Mouse (Mus musculus): Measurements from ENCODE around the gene Bbc3. TPM values are rescaled to one million over a fixed set of nuclear protein-coding genes. Genes with fewer than 3 reads are reported as not detected.

Gene Bbc3
- polyA plus RNA-seq, 1 experiment from 2014 or later = 6.4 TPM

DNA sequence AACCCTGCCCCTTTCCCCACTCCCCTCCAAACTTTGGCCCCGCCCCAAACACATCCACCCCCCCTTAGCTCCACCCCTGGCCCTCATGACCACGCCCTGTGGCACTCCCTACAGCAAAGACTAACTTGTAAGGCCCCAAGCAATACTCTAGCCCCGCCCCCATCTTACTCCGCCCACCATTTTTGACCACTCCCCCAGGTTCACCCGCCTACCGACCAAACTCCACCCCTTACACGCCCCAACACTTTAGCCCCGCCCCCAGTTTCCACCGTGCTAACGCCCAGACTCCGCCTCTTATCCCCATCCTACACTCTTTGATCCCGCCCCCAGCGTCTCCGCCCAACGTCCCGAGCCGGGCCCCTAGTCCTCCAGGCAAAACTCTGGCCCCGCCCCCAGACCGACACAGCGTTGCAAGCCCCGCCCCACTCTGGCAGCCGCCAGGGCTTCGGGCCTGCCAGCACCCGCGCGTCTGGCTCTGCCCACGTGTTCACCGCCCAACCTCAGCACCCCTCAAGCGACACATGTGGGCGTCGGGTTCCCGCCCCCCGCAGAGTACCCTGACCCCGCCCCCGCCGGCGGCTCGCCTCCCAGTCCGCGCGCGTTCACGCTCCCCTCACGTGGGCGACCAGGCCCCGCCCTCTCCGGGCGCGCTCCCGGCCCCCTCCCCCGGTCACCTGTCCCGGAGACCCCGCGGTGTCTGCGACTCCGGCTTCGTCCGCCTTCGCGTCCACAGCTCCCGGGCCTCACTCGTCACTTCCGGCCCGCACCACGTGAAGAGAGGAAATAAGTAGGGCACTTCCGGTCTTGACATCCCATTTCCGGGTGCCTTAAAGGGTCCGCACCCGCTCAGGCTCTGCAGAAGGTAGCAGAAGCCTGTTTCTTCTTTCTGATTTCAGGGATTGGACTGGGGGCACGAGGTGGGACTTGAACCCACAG lies 21.9 kb upstream of the Bbc3 start, which contains the start of gene Ccdc9:
Gene Ccdc9, minus strand, starts transcription at position 770 of the 936 bp plus-strand sequence.
- ATAC-seq (ENCODE audit: low FRiP score) = peak; percentile 93
- peak within 1 kb of the TSS; percentile 51 for H3K4me2 ChIP-seq (replicated peaks; ENCODE audit: low read depth, low read length)
- under 1% methylated on average over 59 of the region's 70 CpGs for WGBS

DNA sequence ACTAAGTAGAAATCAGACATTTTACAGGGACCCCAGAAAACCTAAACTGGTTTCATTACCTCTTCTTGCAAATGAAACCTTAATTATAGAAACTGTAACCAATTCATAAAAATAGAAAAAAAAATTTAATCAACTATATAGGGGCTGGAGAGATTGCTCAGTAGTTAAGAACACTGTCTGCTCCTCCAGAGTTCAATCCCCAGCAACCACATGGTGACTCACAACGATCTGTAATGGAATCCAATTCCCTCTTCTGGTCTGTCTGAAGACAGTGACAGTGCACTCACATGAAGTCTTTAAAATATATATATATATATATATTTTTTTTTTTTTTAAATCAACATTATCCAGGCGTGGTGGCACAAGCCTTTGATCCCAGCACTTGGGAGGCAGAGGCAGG lies 21.2 kb upstream of the Bbc3 start:
- no peak for ATAC-seq (ENCODE audit: low FRiP score)

More for the DNA sequence above, 21.9 kb upstream of the Bbc3 start, which contains the start of gene Ccdc9:
- DNase-seq (ENCODE audit: low spot score) = peak; percentile 99
- Histone ChIP-seq H3K9me3 (ENCODE audit: control insufficient read depth, low read length) (no peaks in the 10 kb centered on the region), H3K27ac (ENCODE audit: low read depth, low read length) (peak within 1 kb of the TSS; percentile 91), H3K4me3 (ENCODE audit: low read depth, low read length) (peak within 1 kb of the TSS; percentile 72), H3K9ac (ENCODE audit: low read depth, low read length) (peak within 1 kb of the TSS; percentile 73), H3K36me3 (ENCODE audit: control insufficient read depth, insufficient read depth, low read length) (0 out of 2 replicates have a peak, but pooled peaks cover 4% of the 10 kb centered on the region), H3K27me3 (ENCODE audit: control insufficient read depth, insufficient read depth, low read length) (no peaks in the 10 kb centered on the region), H3K4me1 (replicated peaks; ENCODE audit: control insufficient read depth, insufficient read depth, low read length) (no peaks in the 10 kb centered on the region; the same call in 1 of the 2 replicates)

DNA sequence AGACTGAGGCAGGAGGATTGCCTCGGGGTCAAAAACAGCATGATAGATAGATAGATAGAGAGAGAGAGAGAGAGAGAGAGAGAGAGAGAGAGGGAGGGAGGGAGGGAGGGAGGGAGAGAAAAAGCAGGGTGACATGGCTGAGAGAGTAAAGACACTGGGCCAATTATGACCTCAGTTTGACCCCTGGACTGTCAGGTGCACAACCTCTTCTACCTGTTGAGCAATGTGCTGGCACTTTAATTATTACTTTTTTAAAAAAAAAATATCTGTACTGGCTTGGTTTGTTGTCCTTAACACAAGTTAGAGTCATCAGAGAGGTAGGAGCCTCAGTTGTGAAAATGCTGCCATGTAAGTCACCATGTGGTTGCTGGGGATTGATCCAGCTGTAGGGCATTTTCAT lies 20.4 kb upstream of the Bbc3 start:
- no peak overlapping the region for H3K9ac ChIP-seq (ENCODE audit: low read depth, low read length)
- H3K4me2 ChIP-seq (replicated peaks; ENCODE audit: low read depth, low read length) = no peak overlapping the region
- no peak overlapping the region for H3K27ac ChIP-seq (ENCODE audit: low read depth, low read length)
- 65% methylated on average over 1 of the region's 1 CpGs for WGBS
- H3K4me3 ChIP-seq (ENCODE audit: low read depth, low read length) = no peak overlapping the region
- DNase-seq (ENCODE audit: low spot score) = no peak
- no peak for ATAC-seq (ENCODE audit: low FRiP score)
- no peaks in the 10 kb centered on the region for H3K27me3 ChIP-seq (ENCODE audit: control insufficient read depth, insufficient read depth, low read length)
- no peaks in the 10 kb centered on the region; the same call in 1 of the 2 replicates for H3K4me1 ChIP-seq (replicated peaks; ENCODE audit: control insufficient read depth, insufficient read depth, low read length)
- 0 out of 2 replicates have a peak, but pooled peaks cover 4% of the 10 kb centered on the region for H3K36me3 ChIP-seq (ENCODE audit: control insufficient read depth, insufficient read depth, low read length)
- H3K9me3 ChIP-seq (ENCODE audit: control insufficient read depth, low read length) = no peaks in the 10 kb centered on the region

More for the DNA sequence above, 21.2 kb upstream of the Bbc3 start:
- H3K9me3 ChIP-seq (ENCODE audit: control insufficient read depth, low read length) = no peaks in the 10 kb centered on the region
- 0 out of 2 replicates have a peak, but pooled peaks cover 4% of the 10 kb centered on the region for H3K36me3 ChIP-seq (ENCODE audit: control insufficient read depth, insufficient read depth, low read length)
- peak overlapping the region; percentile 72 for H3K4me3 ChIP-seq (ENCODE audit: low read depth, low read length)
- 0 out of 2 replicates have a peak overlapping the region, but pooled peaks have one; percentile 73 for H3K9ac ChIP-seq (ENCODE audit: low read depth, low read length)
- no peaks in the 10 kb centered on the region; the same call in 1 of the 2 replicates for H3K4me1 ChIP-seq (replicated peaks; ENCODE audit: control insufficient read depth, insufficient read depth, low read length)
- no peak overlapping the region for H3K27ac ChIP-seq (ENCODE audit: low read depth, low read length)
- WGBS = 85% methylated on average over 2 of the region's 2 CpGs
- DNase-seq (ENCODE audit: low spot score) = no peak
- no peaks in the 10 kb centered on the region for H3K27me3 ChIP-seq (ENCODE audit: control insufficient read depth, insufficient read depth, low read length)
- H3K4me2 ChIP-seq (replicated peaks; ENCODE audit: low read depth, low read length) = peak overlapping the region; percentile 51

DNA sequence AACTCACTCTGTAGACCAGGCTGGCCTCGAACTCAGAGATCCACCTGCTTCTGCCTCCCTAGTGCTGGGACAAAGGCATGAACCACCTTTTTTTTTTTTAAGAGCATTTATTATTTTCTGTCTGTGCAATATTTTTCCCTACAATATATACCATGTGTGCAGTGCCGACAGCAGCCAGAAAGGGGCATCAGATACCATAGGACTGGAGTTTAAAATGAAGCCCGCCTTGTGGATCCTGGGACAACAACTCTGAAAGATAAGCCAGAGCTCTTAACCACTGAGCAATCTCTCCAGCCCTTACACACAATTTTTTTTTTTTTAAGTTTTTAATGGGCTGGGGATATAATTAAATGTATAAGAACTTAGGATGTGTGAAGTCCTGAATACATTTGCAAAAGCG lies 13.8 kb upstream of the Bbc3 start:
- no peak overlapping the region for H3K4me3 ChIP-seq (ENCODE audit: low read depth, low read length)
- H3K9ac ChIP-seq (ENCODE audit: low read depth, low read length) = no peak overlapping the region
- no peaks in the 10 kb centered on the region for H3K36me3 ChIP-seq (ENCODE audit: control insufficient read depth, insufficient read depth, low read length)
- H3K4me1 ChIP-seq (replicated peaks; ENCODE audit: control insufficient read depth, insufficient read depth, low read length) = peaks cover 6% of the 10 kb centered on the region
- no peaks in the 10 kb centered on the region for H3K27me3 ChIP-seq (ENCODE audit: control insufficient read depth, insufficient read depth, low read length)
- DNase-seq (ENCODE audit: low spot score) = peak; percentile 47
- WGBS = 33% methylated on average over 4 of the region's 4 CpGs
- no peak overlapping the region; the same call in 1 of the 2 replicates for H3K4me2 ChIP-seq (replicated peaks; ENCODE audit: low read depth, low read length)
- H3K9me3 ChIP-seq (ENCODE audit: control insufficient read depth, low read length) = no peaks in the 10 kb centered on the region
- H3K27ac ChIP-seq (ENCODE audit: low read depth, low read length) = no peak overlapping the region
- ATAC-seq (ENCODE audit: low FRiP score) = no peak

DNA sequence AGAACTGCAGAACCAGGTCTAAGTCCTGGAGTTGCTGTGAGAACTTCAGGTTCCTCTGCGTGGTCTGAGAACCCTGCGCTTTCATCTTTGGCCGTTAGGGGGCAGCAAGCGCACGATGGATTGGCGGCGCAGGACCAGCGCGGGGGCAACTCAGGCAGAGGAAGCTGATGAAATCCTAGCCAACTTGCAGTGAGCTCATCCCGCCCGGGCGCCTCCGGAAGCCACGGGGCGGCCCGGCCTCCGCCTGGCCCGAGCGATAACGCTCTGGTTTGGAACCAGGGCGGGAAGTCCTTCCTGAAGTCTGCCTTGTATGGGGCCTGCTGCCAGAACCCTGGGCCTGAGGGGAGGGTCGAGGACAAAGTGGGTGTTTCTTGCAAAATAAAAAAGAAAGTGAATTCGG lies 13.4 kb upstream of the Bbc3 start:
- Histone ChIP-seq H3K4me1 (replicated peaks; ENCODE audit: control insufficient read depth, insufficient read depth, low read length) (peaks cover 6% of the 10 kb centered on the region), H3K4me3 (ENCODE audit: low read depth, low read length) (peak overlapping the region; percentile 29), H3K36me3 (ENCODE audit: control insufficient read depth, insufficient read depth, low read length) (no peaks in the 10 kb centered on the region), H3K27ac (ENCODE audit: low read depth, low read length) (peak overlapping the region; percentile 68), H3K9ac (ENCODE audit: low read depth, low read length) (peak overlapping the region; percentile 25; the same call in 1 of the 2 replicates), H3K9me3 (ENCODE audit: control insufficient read depth, low read length) (no peaks in the 10 kb centered on the region), H3K4me2 (replicated peaks; ENCODE audit: low read depth, low read length) (peak overlapping the region; percentile 47), H3K27me3 (ENCODE audit: control insufficient read depth, insufficient read depth, low read length) (no peaks in the 10 kb centered on the region)
- under 1% methylated on average over 23 of the region's 23 CpGs for WGBS
- peak; percentile 98 for DNase-seq (ENCODE audit: low spot score)
- peak; percentile 76 for ATAC-seq (ENCODE audit: low FRiP score)

DNA sequence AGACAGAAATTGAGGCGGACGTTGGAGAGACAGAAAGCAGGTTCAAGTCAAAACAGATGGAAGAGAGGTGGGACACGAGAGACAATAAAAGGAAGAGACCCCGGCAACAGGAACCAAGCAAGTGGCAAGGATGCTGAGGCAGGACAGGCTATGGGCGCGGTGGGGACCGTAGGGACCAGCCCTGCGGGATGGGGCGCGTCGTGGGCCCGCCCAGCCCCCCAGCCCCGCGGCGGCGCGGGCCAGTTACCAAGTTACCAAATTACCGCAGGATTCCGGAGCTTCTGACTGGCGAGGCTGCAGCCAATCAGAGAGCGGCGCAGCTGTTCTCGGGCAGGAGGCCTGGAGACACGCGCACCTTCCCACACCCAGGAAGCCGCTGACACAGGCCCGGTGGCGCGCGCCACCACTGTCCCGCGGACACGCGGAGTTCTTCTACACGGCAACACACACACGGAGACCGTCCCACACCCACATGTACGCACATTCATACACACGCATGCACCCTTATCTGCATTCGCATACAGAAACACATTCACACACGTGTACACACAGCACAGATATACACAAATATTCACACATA lies 12.8 kb upstream of the Bbc3 start:
- DNase-seq (ENCODE audit: low spot score) (peak; percentile 76), ATAC-seq (ENCODE audit: low FRiP score) (peak; percentile 50)
- Histone ChIP-seq H3K27me3 (ENCODE audit: control insufficient read depth, insufficient read depth, low read length) (no peaks in the 10 kb centered on the region), H3K9ac (ENCODE audit: low read depth, low read length) (peak overlapping the region; percentile 25; the same call in 1 of the 2 replicates), H3K4me2 (replicated peaks; ENCODE audit: low read depth, low read length) (peak overlapping the region; percentile 47), H3K4me1 (replicated peaks; ENCODE audit: control insufficient read depth, insufficient read depth, low read length) (peaks cover 6% of the 10 kb centered on the region), H3K4me3 (ENCODE audit: low read depth, low read length) (peak overlapping the region; percentile 29), H3K36me3 (ENCODE audit: control insufficient read depth, insufficient read depth, low read length) (no peaks in the 10 kb centered on the region), H3K9me3 (ENCODE audit: control insufficient read depth, low read length) (no peaks in the 10 kb centered on the region), H3K27ac (ENCODE audit: low read depth, low read length) (peak overlapping the region; percentile 68)
- 2% methylated on average over 41 of the region's 41 CpGs for WGBS

DNA sequence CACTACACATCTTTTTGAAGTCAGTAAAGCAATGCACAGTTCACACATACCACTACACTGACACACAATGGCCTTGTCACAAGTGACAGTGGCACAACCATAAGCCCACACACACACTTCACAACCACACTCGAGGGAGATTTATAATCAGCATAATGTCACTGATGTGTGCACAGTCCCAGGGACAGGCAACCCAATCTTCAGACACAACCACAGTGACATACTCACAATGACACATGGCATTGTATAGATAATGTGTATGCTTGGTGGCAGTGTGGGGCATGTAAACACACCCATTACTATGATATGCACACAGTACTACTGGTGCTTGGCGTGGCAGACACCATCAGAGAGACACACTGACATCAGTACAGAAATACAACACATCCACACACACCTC lies 12.0 kb upstream of the Bbc3 start:
- no peak overlapping the region for H3K27ac ChIP-seq (ENCODE audit: low read depth, low read length)
- no peak for ATAC-seq (ENCODE audit: low FRiP score)

DNA sequence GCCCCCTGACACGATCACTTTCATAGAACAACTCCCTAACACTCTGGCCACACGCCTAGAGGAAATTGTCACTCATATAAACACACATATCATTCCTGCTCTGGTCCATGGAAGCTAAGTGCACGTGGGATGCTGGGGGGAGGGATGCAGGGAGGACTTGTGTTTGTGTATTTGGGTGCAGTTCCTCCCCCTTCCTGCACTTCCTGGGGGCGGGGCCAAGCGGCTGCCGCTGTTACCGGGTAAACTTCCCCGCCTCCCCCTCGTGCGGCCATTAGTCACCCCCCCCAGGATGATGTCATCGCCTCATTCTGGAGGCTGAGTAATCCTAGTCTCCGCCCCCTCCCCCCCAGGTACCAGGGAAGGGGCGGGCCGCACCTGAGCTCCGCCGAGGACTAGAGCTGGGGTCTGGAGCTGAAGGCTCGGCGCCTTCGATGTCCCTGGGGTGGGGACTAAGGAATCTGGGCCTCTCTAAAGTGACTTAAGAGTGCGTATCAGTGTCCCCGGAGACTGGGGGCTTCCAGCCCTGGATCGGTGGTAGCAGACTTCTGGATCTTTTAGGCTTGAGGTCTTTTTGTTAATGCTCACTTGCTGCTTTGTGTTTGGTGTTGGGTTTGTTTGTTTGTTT lies 11.3 kb upstream of the Bbc3 start:
- ATAC-seq (ENCODE audit: low FRiP score) (no peak), DNase-seq (ENCODE audit: low spot score) (peak; percentile 88)
- Histone ChIP-seq H3K4me2 (replicated peaks; ENCODE audit: low read depth, low read length) (peak overlapping the region; percentile 54), H3K36me3 (ENCODE audit: control insufficient read depth, insufficient read depth, low read length) (no peaks in the 10 kb centered on the region), H3K9ac (ENCODE audit: low read depth, low read length) (0 out of 2 replicates have a peak overlapping the region, but pooled peaks have one; percentile 23), H3K4me3 (ENCODE audit: low read depth, low read length) (peak overlapping the region; percentile 27; the same call in 1 of the 2 replicates), H3K9me3 (ENCODE audit: control insufficient read depth, low read length) (no peaks in the 10 kb centered on the region), H3K4me1 (replicated peaks; ENCODE audit: control insufficient read depth, insufficient read depth, low read length) (peaks cover 6% of the 10 kb centered on the region), H3K27me3 (ENCODE audit: control insufficient read depth, insufficient read depth, low read length) (no peaks in the 10 kb centered on the region), H3K27ac (ENCODE audit: low read depth, low read length) (no peak overlapping the region)
- WGBS = 2% methylated on average over 22 of the region's 22 CpGs

More for the DNA sequence above, 12.0 kb upstream of the Bbc3 start:
- Histone ChIP-seq H3K9me3 (ENCODE audit: control insufficient read depth, low read length) (no peaks in the 10 kb centered on the region), H3K4me1 (replicated peaks; ENCODE audit: control insufficient read depth, insufficient read depth, low read length) (peaks cover 6% of the 10 kb centered on the region), H3K36me3 (ENCODE audit: control insufficient read depth, insufficient read depth, low read length) (no peaks in the 10 kb centered on the region), H3K4me2 (replicated peaks; ENCODE audit: low read depth, low read length) (no peak overlapping the region), H3K9ac (ENCODE audit: low read depth, low read length) (no peak overlapping the region), H3K4me3 (ENCODE audit: low read depth, low read length) (no peak overlapping the region), H3K27me3 (ENCODE audit: control insufficient read depth, insufficient read depth, low read length) (no peaks in the 10 kb centered on the region)
- 34% methylated on average over 2 of the region's 2 CpGs for WGBS
- DNase-seq (ENCODE audit: low spot score) = no peak

Measured in hindbrain, embryonic 11.5 days (tissue).